Mouse (Mus musculus): ENCODE measurements at regions not wholly inside any gene's neighbourhood (a gene's known extent, or its start where the extent isn't known, plus 50 kb on each side); places are given as distances from the start of the nearest gene placed in this dataset.

- ATAC-seq = no peak
Observed at GRCm38 (mm10) chr13:111979428-111980204, 170.8 kb upstream of the Map3k1 start.

- ATAC-seq = no peak
Observed at GRCm38 (mm10) chr13:111980205-111980595, 171.4 kb upstream of the Map3k1 start.

GRCm38 (mm10) chr13:111981103-111981502, 172.3 kb upstream of the Map3k1 start:
- no peak for ATAC-seq

GRCm38 (mm10) chr13:111982796-111983460, 174.1 kb upstream of the Map3k1 start:
- ATAC-seq = no peak

- peak; percentile 94 for ATAC-seq
Observed at GRCm38 (mm10) chr13:111984081-111984574, 175.3 kb upstream of the Map3k1 start.

GRCm38 (mm10) chr13:111985406-111985805, 176.6 kb upstream of the Map3k1 start:
- ATAC-seq = no peak

GRCm38 (mm10) chr13:111986681-111987080, 177.9 kb upstream of the Map3k1 start:
- ATAC-seq = no peak

- ATAC-seq = no peak
Observed at GRCm38 (mm10) chr13:111987420-111987819, 178.6 kb upstream of the Map3k1 start.

- ATAC-seq = no peak
Observed at GRCm38 (mm10) chr13:111990913-111991534, 182.2 kb upstream of the Map3k1 start.

GRCm38 (mm10) chr13:111992075-111992847, 183.5 kb upstream of the Map3k1 start:
- ATAC-seq = no peak

- no peak for ATAC-seq
Observed at GRCm38 (mm10) chr13:111994862-111995490, 186.2 kb upstream of the Map3k1 start.

- ATAC-seq = no peak
Observed at GRCm38 (mm10) chr13:111995716-111996115, 186.9 kb upstream of the Map3k1 start.

GRCm38 (mm10) chr13:111996910-111997309, 188.1 kb upstream of the Map3k1 start:
- ATAC-seq = no peak

GRCm38 (mm10) chr13:111997980-111998945, 189.5 kb upstream of the Map3k1 start:
- ATAC-seq = no peak

- no peak for ATAC-seq
Observed at GRCm38 (mm10) chr13:111999647-112000292, 191.0 kb upstream of the Map3k1 start.

- no peak for ATAC-seq
Observed at GRCm38 (mm10) chr13:112000293-112000665, 191.5 kb upstream of the Map3k1 start.

GRCm38 (mm10) chr13:112000696-112001095, 191.9 kb upstream of the Map3k1 start:
- ATAC-seq = no peak

GRCm38 (mm10) chr13:112001155-112002025, 192.6 kb upstream of the Map3k1 start:
- ATAC-seq = peak; percentile 78

- peak; percentile 56 for ATAC-seq
Observed at GRCm38 (mm10) chr13:112002661-112003347, 194.0 kb upstream of the Map3k1 start.

Data from CD4-positive, CD25-positive, alpha-beta regulatory T cell, adult 4 months (primary cell).